ENCODE assay signal across 9 mouse cellular contexts in genomic region chr14:15769846-15770448, GRCm38 (mm10).
DNase-seq lines count a peak whose midpoint lies in the region; ATAC-seq and TF ChIP-seq lines count a peak whose summit lies in the region.
"Had no signal": no experiment of that assay in that cellular context is flagged by ENCODE, and none has a peak within 500 bp of the region (broad histone marks: within the 10 kb centered on the region; RNA-seq: fewer than 3 reads in every experiment).

No protein-coding gene starts in this region.

- no peak overlapping the region for H3K27ac ChIP-seq in heart, postnatal 0 days (ENCODE audit: low read depth)
- H3K27ac ChIP-seq in heart, embryonic 12.5 days (ENCODE audit: poor library complexity, severe bottlenecking): no peak overlapping the region
- no peak overlapping the region for H3K27ac ChIP-seq in midbrain, embryonic 13.5 days

- DNase-seq in heart, postnatal 0 days (ENCODE audit: low spot score): peak; percentile 18
- peak; percentile 85 for DNase-seq in CD4-positive helper T cell, adult 2 months (ENCODE audit: low read depth, low spot score)
- DNase-seq in thymus, adult 18-20 months: peak; percentile 46 to 63
- DNase-seq in right cerebral cortex, adult 2 months (ENCODE audit: low spot score in 2 of 2): no peak
- no peak for DNase-seq in ovary, postnatal 36 days (ENCODE audit: low spot score)
- DNase-seq: kidney, adult 11 months had no signal

- H3K36me3 ChIP-seq in heart, postnatal 0 days (replicated peaks; ENCODE audit: control insufficient read depth, insufficient read depth, low read length): no peaks in the 10 kb centered on the region
- no peaks in the 10 kb centered on the region for H3K36me3 ChIP-seq in heart, embryonic 12.5 days
- H3K36me3 ChIP-seq in midbrain, embryonic 13.5 days: no peaks in the 10 kb centered on the region

- WGBS in heart, postnatal 0 days: 46% methylated on average over 6 of the region's 6 CpGs
- 55% methylated on average over 6 of the region's 6 CpGs for WGBS in heart, embryonic 12.5 days
- WGBS in midbrain, embryonic 13.5 days: 81% methylated on average over 6 of the region's 6 CpGs

- H3K9ac ChIP-seq in heart, postnatal 0 days (replicated peaks; ENCODE audit: low read depth, low read length): no peak overlapping the region
- H3K9ac ChIP-seq in heart, embryonic 12.5 days: no peak overlapping the region
- no peak overlapping the region for H3K9ac ChIP-seq in midbrain, embryonic 13.5 days (replicated peaks)

- TF ChIP-seq EP300 in heart, postnatal 0 days (IDR thresholded peaks at IDR 0.05; ENCODE audit: low read depth): no peak

- no peaks in the 10 kb centered on the region for H3K9me3 ChIP-seq in heart, postnatal 0 days (replicated peaks; ENCODE audit: control insufficient read depth, low read length)
- H3K9me3 ChIP-seq in heart, embryonic 12.5 days (replicated peaks): no peaks in the 10 kb centered on the region
- no peaks in the 10 kb centered on the region for H3K9me3 ChIP-seq in midbrain, embryonic 13.5 days

- TF ChIP-seq CTCF in heart, postnatal 0 days (IDR thresholded peaks at IDR 0.05; ENCODE audit: low read depth): no peak

- H3K27me3 ChIP-seq in heart, postnatal 0 days (ENCODE audit: control insufficient read depth, insufficient read depth, low read length): no peaks in the 10 kb centered on the region
- H3K27me3 ChIP-seq in heart, embryonic 12.5 days (replicated peaks): no peaks in the 10 kb centered on the region
- H3K27me3 ChIP-seq in midbrain, embryonic 13.5 days: no peaks in the 10 kb centered on the region

- ATAC-seq in heart, postnatal 0 days (ENCODE audit: insufficient read depth, low read depth): no peak
- no peak for ATAC-seq in heart, embryonic 12.5 days (ENCODE audit: insufficient number of reproducible peaks, low FRiP score)
- ATAC-seq in granulocyte monocyte progenitor cell, adult 5-6 weeks (replicated peaks; ENCODE audit: poor library complexity, severe bottlenecking): peak; percentile 95
- no peak for ATAC-seq in midbrain, embryonic 13.5 days

- H3K4me2 ChIP-seq in heart, postnatal 0 days (ENCODE audit: low read depth, low read length): no peak overlapping the region
- H3K4me2 ChIP-seq in heart, embryonic 12.5 days: no peak overlapping the region
- no peak overlapping the region for H3K4me2 ChIP-seq in midbrain, embryonic 13.5 days (replicated peaks)

- no peak overlapping the region for H3K4me3 ChIP-seq in heart, postnatal 0 days (ENCODE audit: low read depth, low read length)
- no peak overlapping the region for H3K4me3 ChIP-seq in heart, embryonic 12.5 days
- no peak overlapping the region for H3K4me3 ChIP-seq in midbrain, embryonic 13.5 days (replicated peaks)

- H3K4me1 ChIP-seq in heart, postnatal 0 days (ENCODE audit: control insufficient read depth, insufficient read depth): no peaks in the 10 kb centered on the region
- H3K4me1 ChIP-seq in heart, embryonic 12.5 days (replicated peaks): no peaks in the 10 kb centered on the region
- no peaks in the 10 kb centered on the region for H3K4me1 ChIP-seq in midbrain, embryonic 13.5 days (replicated peaks)

Comparison
In these comparisons a context has a peak if more than half of its experiments do, and no peak if none do; other contexts are left out.
1. DNase-seq: peak in heart, postnatal 0 days (single experiment), CD4-positive helper T cell, adult 2 months (single experiment) and thymus, adult 18-20 months (2 of 2); none in right cerebral cortex, adult 2 months (0 of 2) and ovary, postnatal 36 days (single experiment).